Mouse (Mus musculus): Measurements from ENCODE around the gene Tamm41.

The Tamm41 gene

DNA sequence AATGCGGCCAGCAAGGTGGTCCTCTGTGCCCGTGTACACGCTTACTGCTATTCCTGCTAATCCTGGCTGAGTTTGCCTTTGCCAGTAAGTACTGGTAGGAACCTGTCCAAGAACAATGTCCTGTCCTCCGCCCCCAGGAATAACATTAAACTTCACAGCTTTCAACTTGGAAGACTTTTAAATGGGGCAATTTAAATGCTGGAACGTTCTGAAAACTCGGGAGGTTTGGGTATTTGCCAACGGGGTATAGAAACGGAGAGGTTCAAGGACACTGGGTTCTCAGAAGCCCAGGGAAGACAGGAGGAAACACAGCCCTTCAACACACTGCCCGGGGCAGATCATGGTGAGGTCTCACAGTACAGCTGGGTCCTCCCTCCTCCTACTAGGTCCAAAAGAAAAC lies 14.8 kb downstream of the Tamm41 start:
- DNase-seq = peak; percentile 69

DNA sequence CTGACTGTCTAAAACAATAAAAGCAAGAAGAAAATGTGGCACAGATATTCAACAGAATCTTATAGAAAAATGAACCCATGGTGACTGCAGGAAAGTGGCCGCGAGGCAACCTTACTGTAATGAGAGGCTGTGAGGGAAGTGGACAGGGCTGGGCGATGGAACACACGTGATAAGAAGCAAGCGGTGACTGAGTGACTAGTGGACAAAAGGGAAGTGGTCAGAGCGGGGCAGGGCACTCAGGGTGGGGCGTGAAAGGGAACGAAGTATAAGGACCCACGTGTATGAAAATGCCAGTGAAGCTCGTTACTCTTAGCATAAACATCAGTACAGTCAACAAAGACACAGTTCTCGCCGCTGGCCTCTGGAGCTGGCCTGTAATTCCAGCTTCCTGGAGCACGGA lies 22.2 kb downstream of the Tamm41 start:
- no peak for DNase-seq

DNA sequence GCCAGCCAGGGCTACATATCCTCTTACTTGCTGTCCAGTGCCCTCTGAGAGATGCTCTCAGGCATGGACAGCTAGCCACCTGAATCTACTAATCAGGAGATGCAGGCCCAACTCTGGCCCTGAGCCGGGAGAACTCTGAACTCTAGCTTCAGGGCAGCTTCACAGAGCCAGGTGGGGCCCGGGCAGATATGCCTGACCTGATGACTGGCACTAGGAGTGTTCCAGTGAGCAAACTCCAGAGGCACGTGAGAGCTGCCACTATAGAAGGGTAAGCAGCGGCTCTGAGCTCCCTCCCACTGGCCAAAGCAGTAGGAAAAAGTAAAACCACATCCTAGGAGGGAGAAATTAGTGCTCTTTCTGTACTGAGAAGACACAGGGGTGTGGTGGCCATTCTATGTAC lies 24.1 kb downstream of the Tamm41 start:
- DNase-seq = peak; percentile 78

DNA sequence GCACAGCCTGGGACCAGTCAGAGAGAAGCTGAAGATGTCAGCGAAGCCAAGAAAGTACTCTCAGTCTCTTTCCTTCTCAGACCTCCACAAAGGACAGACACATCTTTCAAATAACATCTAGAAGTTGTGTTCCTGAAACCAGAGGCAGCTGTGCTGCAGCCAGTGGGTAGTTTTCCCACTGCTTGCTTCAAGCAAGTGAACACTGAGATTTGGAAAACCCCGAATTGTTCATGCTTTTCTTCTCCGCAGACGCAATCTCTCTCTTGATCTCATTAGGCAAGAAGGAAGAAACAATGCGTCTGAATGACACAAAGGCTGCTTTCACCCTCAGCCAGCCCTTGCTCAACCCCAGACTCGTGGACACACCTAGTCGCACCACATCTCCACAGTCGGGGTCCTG lies 25.9 kb downstream of the Tamm41 start:
- no peak for DNase-seq

GRCm38 (mm10) chr6:115010815-115011214 lies 26.9 kb downstream of the Tamm41 start:
- no peak for DNase-seq

DNA sequence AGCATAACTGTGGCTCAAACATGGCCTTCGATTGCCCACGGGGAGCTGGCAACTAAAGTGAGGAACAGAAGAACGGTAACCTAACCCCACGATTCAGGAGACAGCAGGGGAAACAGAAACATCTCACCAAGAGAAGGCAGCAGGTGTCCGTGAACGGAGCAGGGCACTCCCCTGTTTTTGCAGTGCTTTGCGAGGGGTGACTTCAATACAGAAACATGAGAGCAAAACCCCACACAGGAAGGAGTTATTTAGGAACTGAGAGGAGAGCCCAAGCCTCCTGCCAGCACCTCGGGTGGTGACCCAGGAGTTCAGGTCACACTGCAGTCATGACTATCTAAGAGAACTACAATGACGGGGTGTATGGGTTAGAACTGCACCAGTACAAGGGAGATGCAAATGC lies 27.4 kb downstream of the Tamm41 start:
- no peak for DNase-seq

DNA sequence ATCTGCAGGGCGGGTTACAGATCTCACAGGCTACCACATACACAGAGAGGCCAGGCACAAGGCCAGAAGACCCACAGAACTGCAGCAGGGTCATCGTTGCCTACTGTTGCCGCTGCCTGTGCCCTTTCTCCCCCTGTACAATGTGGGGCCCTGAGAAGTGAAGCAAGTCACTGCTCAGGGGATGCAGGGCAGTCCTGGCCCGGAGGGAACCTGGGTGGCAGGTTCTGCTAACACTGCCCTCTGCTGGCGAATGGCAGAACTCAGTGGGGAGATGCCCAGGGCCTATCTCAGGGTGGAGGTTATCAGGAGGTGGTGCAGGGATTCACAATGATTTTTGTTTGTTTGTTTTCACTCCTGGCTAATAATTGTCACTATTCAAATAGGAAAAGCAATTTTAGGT lies 29.9 kb downstream of the Tamm41 start:
- DNase-seq = peak; percentile 72

DNA sequence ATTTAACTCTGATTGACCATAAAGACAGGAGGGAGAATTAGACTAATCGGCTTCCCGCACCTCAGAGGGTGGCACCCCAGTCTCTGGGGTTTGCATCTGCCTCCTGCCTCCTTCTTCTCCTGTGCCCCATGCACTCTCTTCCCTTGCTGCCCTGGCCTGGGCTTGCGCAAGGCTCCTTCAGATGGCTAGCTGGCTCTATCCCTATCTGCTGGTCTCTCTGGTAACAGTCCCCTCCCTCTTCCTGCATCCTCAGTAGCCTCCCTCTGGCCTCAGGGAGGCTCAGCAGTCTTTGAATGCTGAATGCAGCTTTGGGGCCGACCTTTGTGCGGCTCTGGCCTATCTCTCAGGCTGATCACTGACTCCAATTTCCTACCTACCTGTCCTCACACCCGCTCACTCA lies 30.7 kb downstream of the Tamm41 start:
- no peak for DNase-seq

DNA sequence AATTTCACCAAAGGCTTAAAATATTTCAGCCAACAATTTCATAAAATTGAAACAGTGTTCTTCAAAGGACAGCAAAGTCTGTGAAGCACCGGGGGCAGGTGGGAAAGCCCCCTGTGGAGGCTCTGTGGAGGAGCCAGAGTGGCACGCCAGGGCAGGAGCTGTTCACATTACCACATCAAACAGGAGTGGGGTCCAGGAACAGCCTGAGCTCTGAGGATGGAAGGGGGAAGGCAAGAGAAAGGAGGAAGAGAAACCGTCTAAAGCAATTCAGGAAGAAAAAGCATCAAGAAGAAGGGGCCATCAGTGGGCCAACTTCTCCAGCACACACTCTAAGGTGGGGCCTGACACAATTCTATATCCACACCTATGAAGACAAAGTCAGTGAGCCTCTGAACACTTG lies 31.6 kb downstream of the Tamm41 start:
- no peak for DNase-seq

- DNase-seq = peak; percentile 40
Measured at GRCm38 (mm10) chr6:115005351-115005890, 32.3 kb downstream of the Tamm41 start.

DNA sequence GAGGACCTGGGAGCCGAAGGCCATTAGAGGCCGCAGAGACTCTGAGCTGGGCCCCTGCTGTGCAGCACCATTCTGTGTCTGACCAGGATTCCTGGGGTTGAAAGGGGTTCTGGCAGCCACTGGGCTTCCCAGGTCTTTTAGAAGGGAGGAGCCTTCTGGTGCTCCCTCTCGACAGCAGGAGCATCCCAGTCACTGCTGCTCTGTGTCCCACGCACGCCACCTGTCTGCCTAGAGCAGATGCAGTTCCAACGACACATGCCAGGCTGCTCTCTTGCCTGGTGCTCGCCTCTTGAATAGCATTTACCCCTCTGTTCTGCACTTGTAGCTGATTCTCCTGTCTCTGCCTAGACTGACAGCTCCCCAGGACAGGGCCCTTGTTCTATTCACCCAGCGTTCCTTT lies 33.0 kb downstream of the Tamm41 start:
- no peak for DNase-seq

DNA sequence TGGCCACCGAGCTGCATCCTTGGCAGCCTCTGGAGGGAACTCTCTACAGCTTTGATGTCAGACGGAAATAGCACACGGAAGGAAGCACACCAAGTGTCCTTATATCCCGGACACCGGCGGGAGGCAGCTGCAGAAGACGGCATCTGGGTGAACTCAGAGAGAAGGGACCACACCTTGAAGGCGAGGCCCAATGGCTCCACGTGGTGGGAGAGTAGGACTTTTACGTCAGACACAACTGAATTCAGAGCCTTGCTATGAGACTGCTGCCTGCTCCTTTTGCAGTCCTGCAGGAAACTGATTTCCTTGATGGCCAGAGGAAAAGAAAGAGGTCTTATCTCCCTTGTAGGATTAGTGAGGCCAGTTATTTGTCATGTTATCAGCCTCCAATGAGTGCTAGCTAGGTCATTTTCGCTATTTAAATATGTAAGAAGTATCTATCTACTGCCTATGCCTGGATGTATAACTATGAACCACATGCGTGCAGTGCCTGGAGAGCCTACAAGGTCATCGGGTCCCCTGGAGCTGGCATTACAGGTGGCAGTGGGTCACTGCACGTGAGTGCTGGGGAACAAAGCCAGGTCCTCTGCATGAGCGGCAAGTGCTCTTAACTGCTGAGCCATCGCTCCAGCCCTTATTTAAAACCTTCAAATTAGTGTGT lies 39.2 kb downstream of the Tamm41 start:
- DNase-seq = no peak

DNA sequence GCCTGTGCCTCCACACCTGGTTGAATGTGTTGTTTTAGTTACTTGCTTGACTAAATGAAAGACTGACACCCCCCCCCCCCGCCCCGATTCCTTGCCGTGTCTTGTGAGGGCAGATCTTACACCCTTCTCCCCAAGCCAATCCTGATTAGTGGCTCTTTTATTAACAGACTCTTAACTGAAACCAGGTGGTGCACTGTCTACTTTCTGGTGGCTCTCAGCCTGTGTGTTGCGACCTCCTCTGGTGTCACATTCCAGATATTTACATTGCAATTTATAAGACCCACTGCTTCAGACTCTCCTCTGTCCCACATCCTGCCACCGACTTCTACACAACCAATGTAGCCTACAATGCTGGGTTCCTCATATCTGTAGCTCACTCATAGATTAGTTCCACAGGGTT lies 40.2 kb downstream of the Tamm41 start:
- DNase-seq = no peak

- no peak for DNase-seq
Measured at GRCm38 (mm10) chr6:114996910-114997309, 40.8 kb downstream of the Tamm41 start.

GRCm38 (mm10) chr6:114994079-114994478 lies 43.6 kb downstream of the Tamm41 start:
- no peak for DNase-seq

GRCm38 (mm10) chr6:114993659-114994058 lies 44.0 kb downstream of the Tamm41 start:
- no peak for DNase-seq

DNA sequence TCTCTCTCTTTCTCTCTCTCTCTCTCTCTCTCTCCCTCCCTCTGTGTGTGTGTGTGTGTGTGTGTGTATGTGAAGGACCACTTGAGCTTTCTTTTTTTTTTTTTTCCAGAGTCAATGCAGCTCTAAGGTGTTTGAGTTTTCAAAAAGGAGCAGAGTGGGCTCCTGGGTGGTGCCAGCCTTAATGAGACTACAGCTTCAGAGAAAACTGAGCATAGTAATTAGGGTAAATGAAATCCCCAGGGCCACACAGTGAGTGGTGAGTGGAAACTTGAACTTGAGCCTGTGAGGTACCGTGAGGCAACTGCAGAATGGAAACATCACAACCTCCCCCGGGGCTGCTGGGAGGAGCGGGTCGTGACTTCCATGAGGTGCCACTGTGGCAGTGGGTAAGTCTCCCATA lies 45.8 kb downstream of the Tamm41 start:
- no peak for DNase-seq

DNA sequence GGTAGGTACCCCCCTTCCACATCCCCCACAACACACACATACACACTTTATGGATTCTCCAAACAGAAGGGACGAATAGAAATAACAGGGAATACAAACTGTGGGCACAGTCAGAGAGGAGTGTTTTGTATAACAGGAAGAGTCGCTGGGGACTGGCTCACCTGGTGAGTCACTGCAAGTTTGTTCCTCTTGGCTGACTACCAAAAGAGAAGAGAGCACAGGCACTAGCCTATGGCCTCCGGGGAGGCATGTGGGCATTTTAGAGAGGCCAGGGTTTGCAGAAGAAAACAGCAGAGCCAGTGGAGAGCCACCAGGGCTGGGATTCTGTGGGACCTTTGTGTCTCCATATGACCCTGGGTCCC lies 49.1 kb downstream of the Tamm41 start:
- peak; percentile 52 for DNase-seq

DNA sequence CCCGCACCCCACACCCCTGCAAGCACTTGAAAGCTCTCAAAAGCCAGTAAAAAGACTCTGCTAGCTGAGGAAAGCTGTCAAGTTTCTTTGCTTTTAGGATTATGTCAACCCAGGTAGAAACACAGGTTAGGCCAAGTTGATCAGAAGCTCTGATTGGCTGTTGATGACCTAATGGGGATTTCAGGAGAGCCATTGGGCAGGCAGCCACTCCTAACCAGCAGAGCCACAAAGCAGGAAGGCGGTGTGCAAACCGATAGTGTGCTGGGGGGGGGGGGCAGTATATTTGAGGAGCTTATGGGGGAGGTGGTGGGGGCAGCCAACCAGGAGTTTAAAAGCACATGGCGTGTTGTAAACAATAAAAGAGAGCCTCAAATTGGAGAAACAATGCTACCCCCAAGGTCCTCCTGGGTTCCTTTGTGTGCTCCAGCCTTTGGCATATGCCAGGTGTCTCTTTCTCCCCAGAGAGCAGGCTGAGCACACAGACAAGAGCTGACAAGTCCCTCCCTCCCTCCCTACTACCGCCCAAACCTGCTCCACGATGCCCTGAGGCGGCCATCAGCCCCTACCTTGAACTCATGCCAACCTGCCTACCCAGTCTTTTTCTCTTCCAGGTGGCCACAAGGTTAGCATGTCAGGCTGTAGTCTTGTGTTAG lies 49.6 kb downstream of the Tamm41 start:
- peak; percentile 40 for DNase-seq

- DNase-seq = no peak
Measured at GRCm38 (mm10) chr6:114982671-114983070, 55.0 kb downstream of the Tamm41 start.

GRCm38 (mm10) chr6:114979715-114980114 lies 58.0 kb downstream of the Tamm41 start:
- no peak for DNase-seq

- no peak for DNase-seq
Measured at GRCm38 (mm10) chr6:114976915-114977419, 60.7 kb downstream of the Tamm41 start.

- DNase-seq = no peak
Measured at GRCm38 (mm10) chr6:114974331-114974730, 63.3 kb downstream of the Tamm41 start.

DNA sequence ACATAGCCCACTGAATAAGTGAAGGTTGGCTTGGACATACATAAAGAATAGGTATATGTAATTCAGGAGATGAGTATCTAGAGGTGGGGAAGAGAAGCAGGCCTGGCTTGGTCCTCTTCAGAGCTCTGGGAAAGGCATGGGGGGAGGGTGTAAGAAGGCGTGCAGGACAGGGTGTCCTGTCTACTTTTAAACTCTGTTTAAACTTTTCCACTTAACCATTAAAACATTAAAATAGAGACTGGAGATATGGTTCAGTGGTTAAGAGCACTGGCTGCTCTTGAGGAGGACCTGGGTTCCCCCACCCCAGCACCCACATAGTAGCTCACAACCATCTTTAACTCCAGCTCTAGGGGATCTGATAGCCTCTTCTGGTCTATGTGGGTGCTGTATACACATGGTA lies 64.7 kb downstream of the Tamm41 start:
- peak; percentile 42 for DNase-seq

DNA sequence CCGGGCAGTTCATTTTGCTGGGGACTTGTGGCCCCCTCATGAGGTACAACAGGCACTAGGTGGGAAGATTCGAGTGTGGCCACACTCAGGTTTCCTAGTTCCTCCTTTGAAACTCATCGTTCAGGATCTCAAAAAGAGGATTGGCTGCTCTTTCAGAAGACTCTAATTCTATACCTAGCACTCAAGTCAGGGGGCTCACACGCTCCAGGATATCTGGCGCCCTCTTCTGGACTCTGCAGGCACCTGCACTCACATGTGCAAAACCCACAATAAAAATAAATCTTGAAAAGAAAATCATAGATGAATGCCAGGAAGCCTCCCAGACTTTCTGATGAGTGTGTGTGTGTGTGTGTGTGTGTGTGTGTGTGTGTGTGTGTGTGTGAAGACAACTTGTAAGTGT lies 66.8 kb downstream of the Tamm41 start:
- DNase-seq = no peak

Measured in kidney, adult 9 months (tissue).